Mouse (Mus musculus) bone marrow, adult 2 months (tissue): ENCODE data around the gene Ifit1.

Experiments used
- CTCF ChIP-seq: fragments of 200-500 bp; IDR thresholded peaks from 2 replicates; pipeline ENCODE4 v1.5.1; 2011; ENCODE audit warnings: low read length, control low read depth; ENCODE audit not compliant: control insufficient read depth, insufficient read depth
- POLR2A ChIP-seq: fragments of 200-500 bp; IDR thresholded peaks from 2 replicates; pipeline ENCODE4 v1.6.1; 2011; ENCODE audit warnings: low read depth, mild to moderate bottlenecking, control low read depth, low read length, borderline replicate concordance; ENCODE audit not compliant: control insufficient read depth

DNA sequence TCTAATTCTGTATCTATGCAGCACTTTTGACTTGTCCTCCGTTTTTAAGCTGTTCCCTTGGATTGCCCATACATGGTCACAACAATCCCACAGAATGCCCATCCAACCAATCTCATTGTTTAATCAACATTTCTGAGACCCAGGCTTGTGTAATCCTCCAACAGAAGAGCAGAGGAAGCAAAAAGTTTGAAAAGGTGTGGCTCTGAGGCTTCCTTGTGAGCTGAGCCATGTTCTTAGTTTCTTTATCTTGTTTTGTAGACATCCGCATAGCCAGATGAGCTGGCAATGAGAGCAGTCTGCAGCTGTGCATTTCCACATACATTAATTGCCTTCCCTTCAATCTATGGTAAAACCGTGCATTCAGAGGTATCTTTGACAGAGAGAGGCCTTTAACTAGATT, 35.2 kb upstream of the Ifit1 start:
- TF ChIP-seq CTCF (no peak), POLR2A (0 out of 2 replicates have a peak, but pooled peaks have one; percentile 16)
